Mouse (Mus musculus) brain, embryonic 14.5 days (tissue): ENCODE results near the gene Rab42.

Experiments used
- CTCF ChIP-seq: fragments of 200-500 bp; IDR thresholded peaks from 2 replicates; pipeline ENCODE4 v1.5.1; 2012; ENCODE audit warnings: inconsistent platforms, mild to moderate bottlenecking, moderate library complexity, borderline replicate concordance; ENCODE audit not compliant: insufficient read depth, insufficient read length; ENCODE audit errors: extremely low read depth
- POLR2A ChIP-seq: fragments of 200-500 bp; IDR thresholded peaks from 2 replicates; pipeline ENCODE4 v1.6.1; 2012; ENCODE audit warnings: mild to moderate bottlenecking, inconsistent platforms, borderline replicate concordance; ENCODE audit not compliant: poor library complexity, insufficient read depth, insufficient read length, severe bottlenecking; ENCODE audit errors: extremely low read depth

DNA sequence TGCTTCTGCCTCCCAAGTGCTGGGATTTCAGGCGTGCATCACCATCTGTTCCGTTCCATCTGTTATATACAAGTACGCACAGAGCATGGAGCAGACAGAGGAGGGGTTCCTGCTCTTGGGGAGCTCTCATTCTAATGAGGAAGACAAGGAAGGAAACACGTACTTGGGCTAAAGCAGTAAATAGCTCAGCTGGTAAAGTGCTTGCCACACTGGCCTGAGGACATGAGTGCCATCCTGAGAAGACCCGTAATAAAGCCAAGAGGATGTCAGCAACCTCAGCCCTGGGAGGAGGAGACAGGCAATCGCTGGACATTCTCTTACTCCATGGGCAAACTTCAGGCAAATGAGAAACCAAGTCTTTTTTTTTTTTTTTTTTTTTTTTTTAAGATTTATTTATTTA is 2.8 kb upstream of the Rab42 start:
- TF ChIP-seq POLR2A (no peak), CTCF (no peak)
